Mouse (Mus musculus) left cerebral cortex, adult 2 months (tissue): ENCODE data around the gene Gm45194. TPM values are rescaled to one million over a fixed set of nuclear protein-coding genes. Genes with fewer than 3 reads are reported as not detected.

Source experiments
- DNase-seq, 2 experiments: peaks; one replicate each; pipeline ENCODE4 v3.0.0; 2021 to 2022; ENCODE audit warnings: low spot score in 2 of 2, mixed read lengths in 1 of 2; ENCODE audit errors: extremely low spot score in 1 of 2
- H3K27ac ChIP-seq: fragments of 200-600 bp; 2 replicates; pipeline ENCODE4 v1.8.1; 2022
- H3K4me3 ChIP-seq: fragments of 200-600 bp; 2 replicates; pipeline ENCODE4 v1.8.1; 2022
- CTCF ChIP-seq: fragments of 200-600 bp; IDR thresholded peaks from 2 replicates; pipeline ENCODE4 v1.8.1; 2022; ENCODE audit warnings: antibody characterized with exemption, mild to moderate bottlenecking, moderate library complexity
- intact Hi-C: fragments of 180-260 bp; cut with DNase I; formaldehyde crosslinking; loops from one replicate; pipeline ENCODE4 v1.15.1; 2025
- total RNA-seq, 2 experiments: library from RNA; stranded (reverse); gene quantifications; 2 replicates each; pipeline ENCODE4 v1.2.3; 2021

Gene Gm45194
- total RNA-seq, 2 experiments from 2014 or later: not detected

GRCm38 (mm10) chrX:112273550-112273949, 382.4 kb downstream of the Gm45194 start:
- Histone ChIP-seq H3K27ac (no peak overlapping the region), H3K4me3 (no peak overlapping the region)
- intact Hi-C loops: no loop called here
- TF ChIP-seq CTCF: no peak
- DNase-seq: no peak

Other genes starting within 250 kb of the Gm45194 start
- 1 to 10 TPM; 4.0 to 4.3 TPM for gene Hdx, start 194.3 kb upstream of the Gm45194 start, total RNA-seq
- not detected for gene Tex16, start 119.6 kb downstream of the Gm45194 start, total RNA-seq